ENCODE assay signal across 12 mouse cellular contexts in genomic region chr5:85772086-85772485, GRCm38 (mm10).
A peak's percentile ranks its signal among the peaks of the same experiment; 100 is the strongest.
DNase-seq lines count a peak whose midpoint lies in the region; ATAC-seq and TF ChIP-seq lines count a peak whose summit lies in the region.
"Had no signal": no experiment of that assay in that cellular context is flagged by ENCODE, and none has a peak within 500 bp of the region (broad histone marks: within the 10 kb centered on the region; RNA-seq: fewer than 3 reads in every experiment).

No protein-coding gene starts in this region.

- no peak for TF ChIP-seq CTCF in lung, adult 2 months (IDR thresholded peaks at IDR 0.05; ENCODE audit: insufficient read depth, low read length)

- H3K27ac ChIP-seq in forebrain, embryonic 16.5 days (ENCODE audit: low read length), result no peak overlapping the region
- H3K27ac ChIP-seq: limb, embryonic 13.5 days had no signal

- no peaks in the 10 kb centered on the region for H3K36me3 ChIP-seq in forebrain, embryonic 16.5 days (ENCODE audit: control insufficient read depth, insufficient read depth)
- H3K36me3 ChIP-seq in splenic B cell, adult 2 months (ENCODE audit: control insufficient read depth, insufficient read depth, low read length, poor library complexity, severe bottlenecking), result no peaks in the 10 kb centered on the region
- H3K36me3 ChIP-seq: limb, embryonic 13.5 days had no signal

- H3K9me3 ChIP-seq in forebrain, embryonic 16.5 days (ENCODE audit: control insufficient read depth, low read length), result no peaks in the 10 kb centered on the region
- H3K9me3 ChIP-seq: limb, embryonic 13.5 days had no signal

- TF ChIP-seq POLR2A in lung, adult 2 months (IDR thresholded peaks at IDR 0.05; ENCODE audit: borderline replicate concordance, extremely low read depth, low read depth, low read length), result no peak

- DNase-seq in cerebellum, adult 11 months, result no peak
- DNase-seq in thymus, postnatal 25 days, result peak; percentile 1
- DNase-seq in thymus, adult 18-20 months, result no peak
- DNase-seq in splenic B cell, adult 2 months (ENCODE audit: low read depth, low spot score), result peak; percentile 39
- DNase-seq in lung, adult 2 months, result no peak
- DNase-seq in adrenal gland, adult (ENCODE audit: inconsistent age in 2 of 2, low spot score in 1 of 2), result no peak
- DNase-seq: heart, postnatal 10 days; kidney, postnatal 4 days; right cerebral cortex, adult 18-20 months had no signal

- 0 out of 2 replicates have a peak overlapping the region, but pooled peaks have one; percentile 3 for H3K4me2 ChIP-seq in forebrain, embryonic 16.5 days (ENCODE audit: low read length)
- H3K4me2 ChIP-seq: limb, embryonic 13.5 days had no signal

- H3K4me3 ChIP-seq in forebrain, embryonic 16.5 days (replicated peaks; ENCODE audit: low read length), result no peak overlapping the region
- H3K4me3 ChIP-seq in lung, adult 2 months (replicated peaks; ENCODE audit: extremely low read depth, low read depth, low read length), result no peak overlapping the region
- H3K4me3 ChIP-seq: limb, embryonic 13.5 days had no signal

- peak; percentile 36; the same call in 1 of the 2 replicates for ATAC-seq in cerebellum, adult (ENCODE audit: insufficient number of reproducible peaks, low FRiP score, low TSS enrichment)
- peak; percentile 97 for ATAC-seq in forebrain, embryonic 16.5 days

- H3K9ac ChIP-seq in forebrain, embryonic 16.5 days (replicated peaks; ENCODE audit: low read depth, low read length), result no peak overlapping the region
- H3K9ac ChIP-seq: limb, embryonic 13.5 days had no signal

- H3K27me3 ChIP-seq in forebrain, embryonic 16.5 days (replicated peaks; ENCODE audit: control insufficient read depth, insufficient read depth, low read length), result no peaks in the 10 kb centered on the region
- H3K27me3 ChIP-seq in splenic B cell, adult 2 months (ENCODE audit: control insufficient read depth, insufficient read depth, low read length, poor library complexity, severe bottlenecking), result no peaks in the 10 kb centered on the region
- H3K27me3 ChIP-seq: limb, embryonic 13.5 days had no signal

- 21% methylated on average over 4 of the region's 4 CpGs for WGBS in forebrain, embryonic 16.5 days
- 77% methylated on average over 4 of the region's 4 CpGs for WGBS in lung, adult 2 months

- H3K4me1 ChIP-seq in forebrain, embryonic 16.5 days (replicated peaks; ENCODE audit: control insufficient read depth, insufficient read depth, low read length), result no peaks in the 10 kb centered on the region
- H3K4me1 ChIP-seq in lung, adult 2 months (ENCODE audit: control insufficient read depth, insufficient read depth, low read length), result no peaks in the 10 kb centered on the region
- H3K4me1 ChIP-seq: limb, embryonic 13.5 days had no signal

Comparison
In these comparisons a context has a peak if more than half of its experiments do, and no peak if none do; other contexts are left out.
1. DNase-seq: peak in thymus, postnatal 25 days (single experiment) and splenic B cell, adult 2 months (single experiment); none in cerebellum, adult 11 months (single experiment), thymus, adult 18-20 months (0 of 2), lung, adult 2 months (single experiment) and adrenal gland, adult (0 of 2).